ENCODE assay signal across 8 mouse cellular contexts in genomic region chr3:89520618-89521502, GRCm38 (mm10). TPM values are rescaled to one million over a fixed set of nuclear protein-coding genes. Genes with fewer than 3 reads are reported as not detected.
A peak's percentile ranks its signal among the peaks of the same experiment; 100 is the strongest.
DNase-seq lines count a peak whose midpoint lies in the region; ATAC-seq and TF ChIP-seq lines count a peak whose summit lies in the region.

No protein-coding gene starts in this region.

- H3K4me2 ChIP-seq in liver, embryonic 11.5 days, result peak overlapping the region; percentile 77
- peak overlapping the region; percentile 74 for H3K4me2 ChIP-seq in neural tube, embryonic 11.5 days (ENCODE audit: low read depth)

- peaks cover 6% of the 10 kb centered on the region; the same call in 1 of the 2 replicates for H3K9me3 ChIP-seq in liver, embryonic 11.5 days (ENCODE audit: control insufficient read depth, low read length)
- no peaks in the 10 kb centered on the region for H3K9me3 ChIP-seq in neural tube, embryonic 11.5 days (ENCODE audit: control insufficient read depth, low read length)

- H3K4me3 ChIP-seq in liver, embryonic 11.5 days (ENCODE audit: low read depth, low read length), result peak overlapping the region; percentile 32
- peak overlapping the region; percentile 36 for H3K4me3 ChIP-seq in neural tube, embryonic 11.5 days (ENCODE audit: low read depth, low read length)
- no peak overlapping the region for H3K4me3 ChIP-seq in cerebellum, adult 2 months (replicated peaks; ENCODE audit: insufficient read depth, low read depth, low read length)

- peaks cover 11% of the 10 kb centered on the region for H3K4me1 ChIP-seq in liver, embryonic 11.5 days (replicated peaks; ENCODE audit: control insufficient read depth, insufficient read depth, low read length)
- peaks cover 10% of the 10 kb centered on the region for H3K4me1 ChIP-seq in neural tube, embryonic 11.5 days (ENCODE audit: control insufficient read depth, insufficient read depth, low read length)
- H3K4me1 ChIP-seq in cerebellum, adult 2 months (ENCODE audit: control insufficient read depth, insufficient read depth, low read length), result no peaks in the 10 kb centered on the region

- DNase-seq in MN1 (ENCODE audit: low spot score), result peak; percentile 53
- DNase-seq in brain, adult 2 months (ENCODE audit: low read depth, low spot score), result peak; percentile 24
- DNase-seq in gastrocnemius, postnatal 4 days (ENCODE audit: low spot score in 2 of 2), result peak; percentile 44 to 58
- DNase-seq in kidney, adult 18-20 months, result peak; percentile 22
- no peak for DNase-seq in liver, embryonic 11.5 days (ENCODE audit: low spot score)
- peak; percentile 25 for DNase-seq in neural tube, embryonic 11.5 days (ENCODE audit: low spot score)
- no peak for DNase-seq in cerebellum, adult 2 months
- DNase-seq in testis, postnatal 10 days (ENCODE audit: low spot score), result no peak

- H3K9ac ChIP-seq in liver, embryonic 11.5 days (ENCODE audit: low read depth, low read length), result no peak overlapping the region
- peak overlapping the region; percentile 38 for H3K9ac ChIP-seq in neural tube, embryonic 11.5 days (ENCODE audit: low read length)

- TF ChIP-seq POLR2A in cerebellum, adult 2 months (IDR thresholded peaks at IDR 0.05; ENCODE audit: borderline replicate concordance, insufficient read depth, low read length), result no peak

- H3K27me3 ChIP-seq in liver, embryonic 11.5 days (replicated peaks; ENCODE audit: control insufficient read depth, insufficient read depth, low read length), result peaks cover 47% of the 10 kb centered on the region
- H3K27me3 ChIP-seq in neural tube, embryonic 11.5 days (ENCODE audit: control insufficient read depth, insufficient read depth, low read length), result peaks cover 19% of the 10 kb centered on the region; the same call in 1 of the 2 replicates
- no peaks in the 10 kb centered on the region; the same call in 1 of the 2 replicates for H3K27me3 ChIP-seq in cerebellum, adult 2 months (ENCODE audit: control insufficient read depth, insufficient read depth, low read length)

- no peak overlapping the region for H3K27ac ChIP-seq in liver, embryonic 11.5 days (ENCODE audit: low read depth, low read length)
- no peak overlapping the region for H3K27ac ChIP-seq in neural tube, embryonic 11.5 days (ENCODE audit: low read depth, low read length)
- no peak overlapping the region for H3K27ac ChIP-seq in cerebellum, adult 2 months (ENCODE audit: insufficient read depth, low read length)

- 8% methylated on average over 25 of the region's 25 CpGs for WGBS in liver, embryonic 11.5 days
- 5% methylated on average over 25 of the region's 25 CpGs for whole genome bisulfite sequencing in neural tube, embryonic 11.5 days
- WGBS in cerebellum, adult 2 months, result 1% methylated on average over 25 of the region's 25 CpGs

- H3K36me3 ChIP-seq in liver, embryonic 11.5 days (ENCODE audit: control insufficient read depth, insufficient read depth, low read length), result no peaks in the 10 kb centered on the region
- H3K36me3 ChIP-seq in neural tube, embryonic 11.5 days (ENCODE audit: control insufficient read depth, insufficient read depth, low read length), result no peaks in the 10 kb centered on the region

- ATAC-seq in liver, embryonic 11.5 days (replicated peaks; ENCODE audit: low FRiP score), result no peak
- ATAC-seq in neural tube, embryonic 11.5 days (ENCODE audit: insufficient read depth, low FRiP score, low TSS enrichment), result peak; percentile 17; the same call in 1 of the 2 replicates

- no peak for TF ChIP-seq CTCF in cerebellum, adult 2 months (IDR thresholded peaks at IDR 0.05; ENCODE audit: borderline replicate concordance, insufficient read depth, low read depth, low read length)

RNA-seq across cellular contexts. Expression of gene Kcnn3, which starts 0.9 kb away (rescaled TPM):
- total RNA-seq in gastrocnemius, postnatal 4 days (2021), result 10 to 100 TPM; 13.6 to 16.5 TPM
- 0.19 and 0.45 TPM in 2 replicates for polyA plus RNA-seq in liver, embryonic 11.5 days (2014; fragmentation: Nextera tagmentation; extraction: Ambion mirVana)
- 1.4 and 1.9 TPM in 2 replicates for polyA plus RNA-seq in neural tube, embryonic 11.5 days (2014; fragmentation: Nextera tagmentation; extraction: Ambion mirVana)
- polyA plus RNA-seq in cerebellum, adult 2 months (2012; rRNA removed), result 6.1 and 6.2 TPM in 2 replicates

Comparison
In these comparisons a context has a peak if more than half of its experiments do, and no peak if none do; other contexts are left out.
1. DNase-seq: peak in MN1 (single experiment), brain, adult 2 months (single experiment), gastrocnemius, postnatal 4 days (2 of 2), kidney, adult 18-20 months (single experiment) and neural tube, embryonic 11.5 days (single experiment); none in liver, embryonic 11.5 days (single experiment), cerebellum, adult 2 months (0 of 2) and testis, postnatal 10 days (single experiment).